Mouse (Mus musculus) limb, embryonic 14.5 days (tissue): ENCODE results near the gene Ncam1. TPM values are rescaled to one million over a fixed set of nuclear protein-coding genes. Genes with fewer than 3 reads are reported as not detected.

Source experiments
- ATAC-seq: fragments of 200-750 bp; cut with Nextera tagmentation; 2 replicates; pipeline ENCODE4 v1.8.0; 2017; ENCODE audit warnings: low read depth, moderate number of reproducible peaks, moderate TSS enrichment; ENCODE audit not compliant: low FRiP score
- DNase-seq: peaks from one replicate; pipeline ENCODE4 v3.0.0-alpha.2; 2015; ENCODE audit warnings: low spot score
- H3K27ac ChIP-seq: fragments of 300-500 bp; sonication (generic); replicated peaks from 2 replicates; pipeline ENCODE4 v1.5.1; 2014; ENCODE audit warnings: low read depth, mild to moderate bottlenecking, low read length, moderate library complexity, mixed read lengths
- H3K27me3 ChIP-seq: fragments of 300-500 bp; sonication (generic); 2 replicates; pipeline ENCODE4 v1.6.1; 2014; ENCODE audit warnings: low read length, mixed read lengths; ENCODE audit not compliant: control insufficient read depth, insufficient read depth
- H3K36me3 ChIP-seq: fragments of 300-500 bp; sonication (generic); 2 replicates; pipeline ENCODE4 v1.6.1; 2014; ENCODE audit warnings: mild to moderate bottlenecking, low read length, moderate library complexity, mixed read lengths; ENCODE audit not compliant: control insufficient read depth, insufficient read depth
- H3K4me1 ChIP-seq: fragments of 300-500 bp; sonication (generic); 2 replicates; pipeline ENCODE4 v1.6.1; 2014; ENCODE audit warnings: antibody characterized with exemption, low read length, mixed read lengths; ENCODE audit not compliant: control insufficient read depth, insufficient read depth
- H3K4me2 ChIP-seq: fragments of 300-500 bp; sonication (generic); replicated peaks from 2 replicates; pipeline ENCODE4 v1.6.1; 2014; ENCODE audit warnings: low read depth, mild to moderate bottlenecking, low read length, moderate library complexity; ENCODE audit not compliant: severe bottlenecking
- H3K4me3 ChIP-seq: fragments of 300-500 bp; sonication (generic); replicated peaks from 2 replicates; pipeline ENCODE4 v1.5.1; 2014; ENCODE audit warnings: low read length
- H3K9ac ChIP-seq: fragments of 300-500 bp; sonication (generic); 2 replicates; pipeline ENCODE4 v1.6.1; 2014; ENCODE audit warnings: mild to moderate bottlenecking, low read depth, low read length, moderate library complexity; ENCODE audit not compliant: severe bottlenecking
- H3K9me3 ChIP-seq: fragments of 300-500 bp; sonication (generic); 2 replicates; pipeline ENCODE4 v1.6.1; 2016; ENCODE audit warnings: low read length; ENCODE audit not compliant: control insufficient read depth
- POLR2A ChIP-seq: fragments of 200-500 bp; IDR thresholded peaks from 2 replicates; pipeline ENCODE4 v1.8.0; 2012; ENCODE audit warnings: inconsistent platforms, mild to moderate bottlenecking, moderate library complexity, borderline replicate concordance; ENCODE audit not compliant: insufficient read depth, insufficient read length; ENCODE audit errors: extremely low read depth
- WGBS: fragments of 180-500 bp; shearing (Covaris S2); extraction: QIAGEN DNeasy Blood & Tissue Kit; methylation state at CpG from one replicate; pipeline ENCODE4 v1.1.7; 2014; 5-methylcytosine and 5-hydroxymethylcytosine counted together
- polyA plus RNA-seq, 2 experiments: library from polyadenylated mRNA; depleted of rRNA in 1 of 2; stranded (reverse) in 1 of 2; unstranded in 1 of 2; fragments of >200 nt; fragmentation: Nextera tagmentation in 1 of 2; extraction: Ambion mirVana in 1 of 2; gene quantifications; 2 replicates each; pipeline versions ENCODE4 v1.2.1 to v1.2.3; 2012 to 2014

Ncam1 gene
- polyA plus RNA-seq, 2 experiments = 31.1 to 62.5 TPM

GRCm38 (mm10) chr9:49618699-49619392 lies 179.9 kb downstream of the Ncam1 start:
- Histone ChIP-seq H3K27ac (no peak overlapping the region), H3K4me1 (no peaks in the 10 kb centered on the region), H3K36me3 (no peaks in the 10 kb centered on the region), H3K9me3 (no peaks in the 10 kb centered on the region), H3K4me3 (no peak overlapping the region), H3K9ac (no peak overlapping the region), H3K4me2 (no peak overlapping the region), H3K27me3 (no peaks in the 10 kb centered on the region)
- TF ChIP-seq POLR2A = no peak
- 75% methylated on average over 9 of the region's 9 CpGs for WGBS
- ATAC-seq = no peak
- no peak for DNase-seq

GRCm38 (mm10) chr9:49618266-49618665 lies 180.5 kb downstream of the Ncam1 start:
- no peak for TF ChIP-seq POLR2A
- Histone ChIP-seq H3K36me3 (no peaks in the 10 kb centered on the region), H3K27me3 (no peaks in the 10 kb centered on the region), H3K4me1 (no peaks in the 10 kb centered on the region), H3K9me3 (no peaks in the 10 kb centered on the region), H3K27ac (no peak overlapping the region), H3K4me2 (no peak overlapping the region), H3K4me3 (no peak overlapping the region), H3K9ac (no peak overlapping the region)
- ATAC-seq (no peak), DNase-seq (no peak)
- WGBS = 74% methylated on average over 2 of the region's 2 CpGs

GRCm38 (mm10) chr9:49617216-49617615 lies 181.5 kb downstream of the Ncam1 start:
- Histone ChIP-seq H3K36me3 (no peaks in the 10 kb centered on the region), H3K27me3 (no peaks in the 10 kb centered on the region), H3K4me2 (no peak overlapping the region), H3K4me1 (no peaks in the 10 kb centered on the region), H3K27ac (no peak overlapping the region), H3K9me3 (no peaks in the 10 kb centered on the region), H3K9ac (no peak overlapping the region), H3K4me3 (no peak overlapping the region)
- TF ChIP-seq POLR2A = no peak
- DNase-seq (peak; percentile 64), ATAC-seq (no peak)
- 18% methylated on average over 3 of the region's 3 CpGs for WGBS

- ATAC-seq = no peak
- Histone ChIP-seq H3K4me3 (no peak overlapping the region), H3K9me3 (no peaks in the 10 kb centered on the region), H3K4me2 (no peak overlapping the region), H3K27me3 (no peaks in the 10 kb centered on the region), H3K9ac (no peak overlapping the region), H3K27ac (no peak overlapping the region), H3K4me1 (no peaks in the 10 kb centered on the region), H3K36me3 (no peaks in the 10 kb centered on the region)
- no peak for DNase-seq
- TF ChIP-seq POLR2A = no peak
Measured at GRCm38 (mm10) chr9:49612387-49612786, 186.3 kb downstream of the Ncam1 start.

GRCm38 (mm10) chr9:49608191-49608590 lies 190.5 kb downstream of the Ncam1 start:
- no peaks in the 10 kb centered on the region for H3K4me1 ChIP-seq
- H3K27ac ChIP-seq = no peak overlapping the region
- no peaks in the 10 kb centered on the region for H3K36me3 ChIP-seq
- H3K4me3 ChIP-seq = no peak overlapping the region
- no peak for TF ChIP-seq POLR2A
- H3K4me2 ChIP-seq = no peak overlapping the region
- no peaks in the 10 kb centered on the region for H3K27me3 ChIP-seq
- H3K9ac ChIP-seq = no peak overlapping the region
- WGBS = 34% methylated on average over 2 of the region's 2 CpGs
- H3K9me3 ChIP-seq = no peaks in the 10 kb centered on the region
- ATAC-seq (no peak), DNase-seq (no peak)

- no peak overlapping the region for H3K4me2 ChIP-seq
- H3K9ac ChIP-seq = no peak overlapping the region
- DNase-seq (no peak), ATAC-seq (no peak)
- no peaks in the 10 kb centered on the region for H3K36me3 ChIP-seq
- no peak overlapping the region for H3K27ac ChIP-seq
- no peaks in the 10 kb centered on the region for H3K4me1 ChIP-seq
- no peaks in the 10 kb centered on the region for H3K27me3 ChIP-seq
- H3K9me3 ChIP-seq = no peaks in the 10 kb centered on the region
- H3K4me3 ChIP-seq = no peak overlapping the region
- no peak for TF ChIP-seq POLR2A
- WGBS = 62% methylated on average over 2 of the region's 2 CpGs
Measured at GRCm38 (mm10) chr9:49606717-49607116, 192.0 kb downstream of the Ncam1 start.
